Mouse (Mus musculus) E14TG2a.4 (cell line): ENCODE measurements around the gene Atp5e.

Source experiments
- CTCF ChIP-seq: conservative IDR thresholded peaks from 2 replicates; pipeline ENCODE4 v1.5.1; 2014; ENCODE audit warnings: low read length
- NANOG ChIP-seq: IDR thresholded peaks from 2 replicates; pipeline ENCODE4 v1.6.1; 2014; ENCODE audit warnings: borderline replicate concordance, low read length, mixed read lengths
- POU5F1 ChIP-seq: IDR thresholded peaks from 2 replicates; pipeline ENCODE4 v1.6.1; 2014; ENCODE audit warnings: low read length, borderline replicate concordance

- TF ChIP-seq CTCF (no peak), NANOG (no peak), POU5F1 (no peak)
Measured at GRCm38 (mm10) chr2:174421107-174421506, 42.8 kb downstream of the Atp5e start.
